Mouse (Mus musculus): ENCODE results near the gene Fam98c.

DNA sequence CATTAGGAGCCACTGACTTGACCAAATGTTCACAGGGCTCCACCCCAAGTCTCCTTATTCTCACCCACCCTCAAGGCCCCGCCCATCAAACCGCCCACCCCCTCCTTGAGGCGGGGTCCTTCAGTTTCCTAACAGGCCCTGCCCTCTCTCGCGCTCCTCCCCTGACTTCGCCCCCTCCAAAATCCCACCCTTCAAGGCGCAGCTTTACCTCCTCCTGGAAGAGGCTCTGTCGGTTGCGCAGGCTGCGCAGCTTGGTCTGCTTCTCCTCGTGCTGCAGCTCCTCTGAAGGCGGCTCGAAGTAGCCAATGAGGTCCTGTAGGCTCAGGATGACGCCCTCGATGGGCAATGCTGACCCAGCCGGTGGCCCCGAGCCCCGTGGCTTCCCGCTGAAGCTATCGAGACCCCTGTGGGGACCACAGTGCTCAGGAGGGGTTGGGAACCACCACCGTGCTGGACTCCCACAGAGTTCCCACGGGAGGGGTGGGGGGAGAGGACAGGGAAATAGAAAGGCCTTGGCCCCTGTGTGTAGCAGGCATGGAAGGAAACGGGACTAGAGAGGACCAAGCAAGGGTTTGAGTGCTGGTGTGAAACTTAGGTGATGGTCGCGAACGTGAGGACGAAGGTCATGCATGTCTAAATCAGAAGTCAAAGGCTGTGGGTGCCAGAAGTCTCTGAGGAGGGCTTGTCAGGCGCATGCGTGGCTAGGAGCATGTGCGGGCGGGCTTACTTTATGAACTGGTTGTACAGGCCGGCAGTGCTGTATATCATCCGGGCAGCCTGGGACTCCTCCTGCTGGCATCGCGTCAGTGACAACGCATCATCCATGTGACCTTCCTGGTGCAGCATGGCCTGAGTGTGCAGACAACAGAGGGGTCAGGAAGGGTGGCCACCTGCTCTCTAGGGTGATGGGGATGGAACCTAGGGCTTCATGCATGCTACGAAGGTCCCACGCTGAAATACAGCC lies 46.8 kb downstream of the Fam98c start:
- TF ChIP-seq CTCF (IDR thresholded peaks at IDR 0.05; ENCODE audit: borderline replicate concordance, insufficient read depth, low read depth, low read length) (no peak), POLR2A (IDR thresholded peaks at IDR 0.05; ENCODE audit: borderline replicate concordance, insufficient read depth, low read length) (no peak)

All from cerebellum, adult 2 months (tissue).